Mouse (Mus musculus): Measurements from ENCODE around the gene Tfap2d.

The Tfap2d gene

GRCm38 (mm10) chr1:19207611-19208010, 104.8 kb downstream of the Tfap2d start:
- Histone ChIP-seq H3K27me3 (ENCODE audit: insufficient read depth, low read length) (peaks cover 56% of the 10 kb centered on the region), H3K4me1 (replicated peaks; ENCODE audit: low read depth, low read length) (peaks cover 25% of the 10 kb centered on the region), H3K9me3 (ENCODE audit: low read length) (no peaks in the 10 kb centered on the region), H3K4me3 (replicated peaks; ENCODE audit: low read length) (no peak overlapping the region), H3K36me3 (ENCODE audit: insufficient read depth, low read length) (no peaks in the 10 kb centered on the region)
- TF ChIP-seq NANOG (IDR thresholded peaks at IDR 0.05; ENCODE audit: borderline replicate concordance, low read length) = no peak
- no peak for TF ChIP-seq POU5F1 (IDR thresholded peaks at IDR 0.05; ENCODE audit: borderline replicate concordance, low read length)
- TF ChIP-seq CTCF (conservative IDR thresholded peaks at IDR 0.05; ENCODE audit: low read length) = no peak

DNA sequence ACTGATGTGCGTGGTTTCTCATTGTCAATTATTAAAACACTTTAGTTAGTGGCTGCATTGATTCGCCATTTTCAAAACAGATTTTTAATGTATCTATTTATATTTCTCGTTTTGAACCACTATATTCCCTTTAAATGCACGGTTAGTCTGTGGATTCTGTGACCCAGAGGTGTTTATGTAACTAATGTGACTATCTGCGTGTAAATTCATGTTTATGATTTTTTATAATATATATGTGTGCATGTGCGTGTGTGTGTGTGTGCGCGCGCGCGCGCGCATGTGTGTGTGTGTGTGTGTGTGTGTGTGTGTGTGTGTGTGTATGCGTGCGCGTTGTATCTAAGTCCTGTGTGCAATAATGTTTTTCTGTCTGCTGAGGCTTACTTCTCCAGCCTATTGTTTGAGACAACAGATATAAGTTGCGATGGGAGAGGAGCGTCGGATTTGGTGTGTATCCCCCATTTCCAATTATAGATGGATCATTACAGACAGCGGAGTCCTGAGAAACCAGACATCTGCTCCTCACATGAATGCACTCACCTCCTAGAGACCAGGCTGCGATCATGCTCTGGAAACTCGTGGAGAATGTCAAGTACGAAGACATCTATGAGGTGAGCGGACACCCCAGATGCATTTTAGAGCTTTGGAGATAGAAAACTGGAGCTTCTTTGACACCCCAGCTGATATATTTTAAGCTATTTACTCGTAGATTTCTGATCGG, 106.0 kb downstream of the Tfap2d start, which contains the start of gene Tfap2b:
Gene Tfap2b, plus strand, starts transcription at position 274 of the 718 bp plus-strand sequence.
- peaks cover 66% of the 10 kb centered on the region for H3K27me3 ChIP-seq (ENCODE audit: insufficient read depth, low read length)
- no peaks in the 10 kb centered on the region for H3K9me3 ChIP-seq (ENCODE audit: low read length)
- H3K4me3 ChIP-seq (replicated peaks; ENCODE audit: low read length) = peak within 1 kb of the TSS; percentile 46
- H3K36me3 ChIP-seq (ENCODE audit: insufficient read depth, low read length) = no peaks in the 10 kb centered on the region
- H3K4me1 ChIP-seq (replicated peaks; ENCODE audit: low read depth, low read length) = peaks cover 25% of the 10 kb centered on the region
- TF ChIP-seq POU5F1 (IDR thresholded peaks at IDR 0.05; ENCODE audit: borderline replicate concordance, low read length) = no peak
- no peak for TF ChIP-seq CTCF (conservative IDR thresholded peaks at IDR 0.05; ENCODE audit: low read length)
- TF ChIP-seq NANOG (IDR thresholded peaks at IDR 0.05; ENCODE audit: borderline replicate concordance, low read length) = no peak

GRCm38 (mm10) chr1:19209359-19209745, 106.5 kb downstream of the Tfap2d start:
- H3K9me3 ChIP-seq (ENCODE audit: low read length) = no peaks in the 10 kb centered on the region
- H3K27me3 ChIP-seq (ENCODE audit: insufficient read depth, low read length) = peaks cover 71% of the 10 kb centered on the region
- no peaks in the 10 kb centered on the region for H3K36me3 ChIP-seq (ENCODE audit: insufficient read depth, low read length)
- peak overlapping the region; percentile 46 for H3K4me3 ChIP-seq (replicated peaks; ENCODE audit: low read length)
- peaks cover 31% of the 10 kb centered on the region for H3K4me1 ChIP-seq (replicated peaks; ENCODE audit: low read depth, low read length)
- TF ChIP-seq POU5F1 (IDR thresholded peaks at IDR 0.05; ENCODE audit: borderline replicate concordance, low read length) (no peak), NANOG (IDR thresholded peaks at IDR 0.05; ENCODE audit: borderline replicate concordance, low read length) (no peak), CTCF (conservative IDR thresholded peaks at IDR 0.05; ENCODE audit: low read length) (no peak)

DNA sequence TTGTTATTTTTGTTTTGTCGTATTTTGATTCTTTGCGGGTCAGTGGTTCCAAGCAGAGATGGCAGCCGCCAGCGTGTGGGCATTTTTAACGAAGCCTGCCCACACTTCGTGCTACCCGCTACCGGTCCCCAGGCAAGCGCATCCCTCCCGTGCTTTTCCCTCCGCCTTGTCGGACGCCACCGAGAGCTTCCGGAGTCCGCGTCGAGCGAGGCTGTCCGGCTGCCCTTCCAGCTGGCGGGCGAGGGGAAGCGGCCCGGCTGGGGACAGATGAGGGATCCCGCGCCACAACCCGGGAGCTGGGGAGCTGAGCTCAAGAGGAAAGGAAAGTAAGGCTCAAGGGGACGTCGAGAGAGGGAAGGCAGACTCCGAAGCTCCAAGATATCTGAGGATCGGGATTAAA, 107.0 kb downstream of the Tfap2d start:
- H3K9me3 ChIP-seq (ENCODE audit: low read length) = no peaks in the 10 kb centered on the region

GRCm38 (mm10) chr1:19210215-19211032, 107.6 kb downstream of the Tfap2d start:
- Histone ChIP-seq H3K27me3 (ENCODE audit: insufficient read depth, low read length) (peaks cover 79% of the 10 kb centered on the region), H3K4me1 (replicated peaks; ENCODE audit: low read depth, low read length) (peaks cover 31% of the 10 kb centered on the region), H3K4me3 (replicated peaks; ENCODE audit: low read length) (peak overlapping the region; percentile 46), H3K36me3 (ENCODE audit: insufficient read depth, low read length) (no peaks in the 10 kb centered on the region), H3K9me3 (ENCODE audit: low read length) (no peaks in the 10 kb centered on the region)
- TF ChIP-seq NANOG (IDR thresholded peaks at IDR 0.05; ENCODE audit: borderline replicate concordance, low read length) (no peak), POU5F1 (IDR thresholded peaks at IDR 0.05; ENCODE audit: borderline replicate concordance, low read length) (no peak), CTCF (conservative IDR thresholded peaks at IDR 0.05; ENCODE audit: low read length) (no peak)

More for the DNA sequence above, 107.0 kb downstream of the Tfap2d start:
- no peaks in the 10 kb centered on the region for H3K36me3 ChIP-seq (ENCODE audit: insufficient read depth, low read length)
- TF ChIP-seq CTCF (conservative IDR thresholded peaks at IDR 0.05; ENCODE audit: low read length) (no peak), POU5F1 (IDR thresholded peaks at IDR 0.05; ENCODE audit: borderline replicate concordance, low read length) (no peak), NANOG (IDR thresholded peaks at IDR 0.05; ENCODE audit: borderline replicate concordance, low read length) (no peak)
- H3K4me3 ChIP-seq (replicated peaks; ENCODE audit: low read length) = peak overlapping the region; percentile 46
- peaks cover 31% of the 10 kb centered on the region for H3K4me1 ChIP-seq (replicated peaks; ENCODE audit: low read depth, low read length)
- H3K27me3 ChIP-seq (ENCODE audit: insufficient read depth, low read length) = peaks cover 73% of the 10 kb centered on the region

- Histone ChIP-seq H3K4me3 (replicated peaks; ENCODE audit: low read length) (no peak overlapping the region), H3K36me3 (ENCODE audit: insufficient read depth, low read length) (no peaks in the 10 kb centered on the region), H3K4me1 (replicated peaks; ENCODE audit: low read depth, low read length) (peaks cover 31% of the 10 kb centered on the region), H3K27me3 (ENCODE audit: insufficient read depth, low read length) (peaks cover 85% of the 10 kb centered on the region), H3K9me3 (ENCODE audit: low read length) (no peaks in the 10 kb centered on the region)
- no peak for TF ChIP-seq CTCF (conservative IDR thresholded peaks at IDR 0.05; ENCODE audit: low read length)
- TF ChIP-seq POU5F1 (IDR thresholded peaks at IDR 0.05; ENCODE audit: borderline replicate concordance, low read length) = no peak
- no peak for TF ChIP-seq NANOG (IDR thresholded peaks at IDR 0.05; ENCODE audit: borderline replicate concordance, low read length)
Observed at GRCm38 (mm10) chr1:19211033-19211405, 108.2 kb downstream of the Tfap2d start.

DNA sequence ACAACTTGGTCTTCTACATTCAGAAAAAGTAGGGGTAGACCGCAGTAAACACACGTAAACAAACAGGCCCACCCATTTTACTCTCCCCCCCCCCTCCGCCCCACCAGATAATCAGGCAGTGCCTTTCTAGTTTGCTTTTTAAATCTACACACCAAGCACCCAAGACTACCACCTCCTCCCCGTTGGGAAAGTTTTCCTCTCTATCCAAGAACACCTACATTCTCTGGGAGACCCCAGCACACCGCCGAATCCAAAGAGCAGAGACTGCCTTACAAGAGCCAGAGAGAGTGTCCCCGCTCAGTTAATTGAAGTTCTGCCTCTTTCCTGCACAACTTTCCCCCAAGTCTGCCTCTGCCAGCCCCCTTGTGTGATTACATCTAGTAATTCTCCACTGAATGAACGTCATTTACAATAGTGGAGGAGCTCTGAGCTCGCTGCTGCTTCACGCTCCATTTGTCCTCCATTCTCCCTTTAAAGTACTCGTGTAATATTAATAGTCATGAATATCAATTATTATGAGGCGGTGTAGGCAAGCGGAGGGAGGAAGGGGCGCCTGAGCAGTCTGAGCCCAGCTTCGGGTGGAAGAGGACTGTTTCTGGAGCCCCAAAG, 108.8 kb downstream of the Tfap2d start:
- peaks cover 31% of the 10 kb centered on the region for H3K4me1 ChIP-seq (replicated peaks; ENCODE audit: low read depth, low read length)
- H3K4me3 ChIP-seq (replicated peaks; ENCODE audit: low read length) = no peak overlapping the region
- no peaks in the 10 kb centered on the region for H3K9me3 ChIP-seq (ENCODE audit: low read length)
- H3K27me3 ChIP-seq (ENCODE audit: insufficient read depth, low read length) = peaks cover 89% of the 10 kb centered on the region
- TF ChIP-seq CTCF (conservative IDR thresholded peaks at IDR 0.05; ENCODE audit: low read length) = no peak
- no peak for TF ChIP-seq NANOG (IDR thresholded peaks at IDR 0.05; ENCODE audit: borderline replicate concordance, low read length)
- no peaks in the 10 kb centered on the region for H3K36me3 ChIP-seq (ENCODE audit: insufficient read depth, low read length)

- H3K9me3 ChIP-seq (ENCODE audit: low read length) = no peaks in the 10 kb centered on the region
- H3K27me3 ChIP-seq (ENCODE audit: insufficient read depth, low read length) = peaks cover 92% of the 10 kb centered on the region
- no peak overlapping the region for H3K4me3 ChIP-seq (replicated peaks; ENCODE audit: low read length)
- TF ChIP-seq POU5F1 (IDR thresholded peaks at IDR 0.05; ENCODE audit: borderline replicate concordance, low read length) (no peak), NANOG (IDR thresholded peaks at IDR 0.05; ENCODE audit: borderline replicate concordance, low read length) (no peak), CTCF (conservative IDR thresholded peaks at IDR 0.05; ENCODE audit: low read length) (no peak)
- peaks cover 31% of the 10 kb centered on the region for H3K4me1 ChIP-seq (replicated peaks; ENCODE audit: low read depth, low read length)
- no peaks in the 10 kb centered on the region for H3K36me3 ChIP-seq (ENCODE audit: insufficient read depth, low read length)
Observed at GRCm38 (mm10) chr1:19212691-19213090, 109.9 kb downstream of the Tfap2d start.
